Mouse (Mus musculus) heart, embryonic 13.5 days (tissue): ENCODE data around the gene Gfer. TPM values are rescaled to one million over a fixed set of nuclear protein-coding genes. Genes with fewer than 3 reads are reported as not detected.

Source experiments
- ATAC-seq: fragments of 200-750 bp; cut with Nextera tagmentation; 2 replicates; pipeline ENCODE4 v1.8.0; 2017; ENCODE audit warnings: moderate TSS enrichment; ENCODE audit not compliant: insufficient number of reproducible peaks, low FRiP score, low TSS enrichment; ENCODE audit errors: extremely low read depth
- H3K27ac ChIP-seq: fragments of 300-500 bp; sonication (generic); replicated peaks from 2 replicates; pipeline ENCODE4 v1.5.1; 2015; ENCODE audit warnings: moderate library complexity, mild to moderate bottlenecking, inconsistent platforms
- H3K27me3 ChIP-seq: fragments of 300-500 bp; sonication (generic); replicated peaks from 2 replicates; pipeline ENCODE4 v1.6.1; 2015; ENCODE audit warnings: mild to moderate bottlenecking, inconsistent platforms
- H3K36me3 ChIP-seq: fragments of 300-500 bp; sonication (generic); 2 replicates; pipeline ENCODE4 v1.6.1; 2015; ENCODE audit warnings: mild to moderate bottlenecking, inconsistent platforms
- H3K4me1 ChIP-seq: fragments of 300-500 bp; sonication (generic); 2 replicates; pipeline ENCODE4 v1.6.1; 2015; ENCODE audit warnings: inconsistent platforms
- H3K4me2 ChIP-seq: fragments of 300-500 bp; sonication (generic); 2 replicates; pipeline ENCODE4 v1.6.1; 2015; ENCODE audit warnings: inconsistent platforms, mild to moderate bottlenecking, moderate library complexity
- H3K4me3 ChIP-seq: fragments of 300-500 bp; sonication (generic); 2 replicates; pipeline ENCODE4 v1.5.1; 2015; ENCODE audit warnings: moderate library complexity, mild to moderate bottlenecking, inconsistent platforms
- H3K9ac ChIP-seq: fragments of 300-500 bp; sonication (generic); 2 replicates; pipeline ENCODE4 v1.6.1; 2015; ENCODE audit warnings: inconsistent platforms, mild to moderate bottlenecking, moderate library complexity
- H3K9me3 ChIP-seq: fragments of 300-500 bp; sonication (generic); 2 replicates; pipeline ENCODE4 v1.6.1; 2016; ENCODE audit warnings: inconsistent platforms
- WGBS: fragments of 180-500 bp; shearing (Covaris S2); methylation state at CpG from one replicate; pipeline ENCODE4 v1.1.7; 2015; ENCODE audit warnings: mixed read lengths; 5-methylcytosine and 5-hydroxymethylcytosine counted together
- polyA plus RNA-seq: library from polyadenylated mRNA; unstranded; fragments of >200 nt; fragmentation: Nextera tagmentation; extraction: Ambion mirVana; gene quantifications from 2 replicates; pipeline ENCODE4 v1.2.1, GENCODE M21; 2015

Gfer gene
- polyA plus RNA-seq, result 31.4 and 31.9 TPM in 2 replicates

DNA sequence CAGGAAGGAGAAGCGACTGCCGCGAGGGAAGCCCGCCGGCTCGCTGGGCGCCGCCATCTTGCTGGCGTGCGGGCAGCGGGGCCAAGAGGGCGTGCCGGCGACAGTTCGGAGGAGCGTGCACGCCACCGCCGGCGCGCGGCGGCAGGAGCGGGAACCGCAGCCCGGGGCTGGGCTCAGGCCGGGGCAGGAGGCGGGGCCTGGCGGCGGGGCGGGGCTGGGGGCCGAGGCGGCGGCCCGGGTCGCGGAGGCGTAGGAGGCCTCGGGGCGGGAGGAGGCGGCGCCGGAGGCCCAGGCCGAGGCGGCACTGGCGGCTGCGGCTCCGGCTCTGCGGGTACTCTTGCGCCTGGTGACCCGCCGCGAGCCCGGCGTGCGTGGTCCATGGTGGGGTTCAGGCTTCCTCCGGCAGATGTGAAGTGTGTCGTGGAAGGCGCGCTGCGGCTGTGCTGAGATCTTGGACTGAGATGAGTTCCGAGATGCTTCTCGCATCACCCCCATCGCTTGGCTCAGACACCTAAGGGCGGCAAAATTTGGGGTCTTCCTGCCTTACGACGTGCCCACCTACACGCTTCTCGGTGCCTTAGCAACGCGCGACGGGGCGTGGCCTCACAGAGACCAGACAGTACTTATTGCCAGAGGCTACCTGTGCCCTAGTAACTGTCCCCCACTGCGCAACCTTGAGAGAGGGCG lies at the start of gene Gfer, which contains the start of gene Noxo1:
Gene Gfer (minus strand): TSS at position 146 of the 687 bp plus-strand sequence.
Gene Noxo1 (plus strand): TSS at position 224 of the 687 bp plus-strand sequence.
- H3K4me3 ChIP-seq, result peak within 1 kb of the TSS; percentile 89
- peaks cover 40% of the 10 kb centered on the region for H3K36me3 ChIP-seq
- peak within 1 kb of the TSS; percentile 94 for H3K9ac ChIP-seq
- no peaks in the 10 kb centered on the region for H3K9me3 ChIP-seq
- peak within 1 kb of the TSS; percentile 92 for H3K4me2 ChIP-seq
- H3K27ac ChIP-seq, result peak within 1 kb of the TSS; percentile 84
- peaks cover 29% of the 10 kb centered on the region for H3K4me1 ChIP-seq
- WGBS, result under 1% methylated on average over 59 of the region's 76 CpGs
- peaks cover 3% of the 10 kb centered on the region for H3K27me3 ChIP-seq
- peak; percentile 93 for ATAC-seq

DNA sequence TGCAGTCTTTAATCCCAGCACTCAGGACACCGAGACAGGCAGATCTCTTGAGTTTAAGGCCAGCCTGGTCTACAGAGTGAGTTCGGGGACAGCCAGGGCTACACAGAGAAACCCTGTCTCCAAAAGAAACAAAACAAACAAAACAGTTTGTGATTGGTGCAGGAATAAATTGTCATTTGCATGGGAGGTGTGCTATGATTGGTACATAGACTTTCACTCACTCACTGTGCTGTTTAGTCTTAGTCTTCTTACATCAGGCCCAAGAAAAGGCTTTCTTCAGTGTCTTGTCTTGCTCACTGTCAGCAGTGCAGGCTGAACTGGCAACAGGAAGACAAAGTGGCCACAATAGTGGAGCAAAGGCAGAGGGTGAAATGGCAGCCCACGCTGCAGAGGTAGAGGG lies 48.4 kb upstream of the Gfer start:
- no peaks in the 10 kb centered on the region for H3K9me3 ChIP-seq
- no peak overlapping the region for H3K27ac ChIP-seq
- 53% methylated on average over 3 of the region's 3 CpGs for WGBS
- no peaks in the 10 kb centered on the region for H3K4me1 ChIP-seq
- no peak for ATAC-seq
- H3K9ac ChIP-seq, result no peak overlapping the region
- H3K4me2 ChIP-seq, result no peak overlapping the region
- peaks cover 32% of the 10 kb centered on the region for H3K36me3 ChIP-seq
- peaks cover 23% of the 10 kb centered on the region; the same call in 1 of the 2 replicates for H3K27me3 ChIP-seq
- no peak overlapping the region for H3K4me3 ChIP-seq

DNA sequence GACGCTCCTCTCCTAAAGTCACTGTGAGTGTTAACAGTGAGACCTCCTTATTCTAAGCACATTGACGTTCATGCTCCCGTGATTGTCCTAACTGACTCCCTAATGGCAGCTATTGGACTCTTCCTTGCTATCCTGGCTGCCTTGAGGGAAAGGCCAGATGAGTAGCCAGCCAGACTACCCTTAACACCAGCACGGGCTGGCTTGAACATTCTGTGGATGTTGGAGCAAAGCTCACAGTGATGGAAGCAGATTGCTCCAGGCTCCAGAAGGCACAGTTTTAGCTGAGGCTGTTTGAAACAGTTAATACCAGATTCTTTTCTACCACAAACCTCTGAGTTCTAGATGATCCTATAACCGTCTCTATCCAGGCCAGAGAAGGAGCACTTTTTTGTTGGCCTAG lies 47.9 kb upstream of the Gfer start:
- Histone ChIP-seq H3K4me3 (no peak overlapping the region), H3K27me3 (peaks cover 18% of the 10 kb centered on the region; the same call in 1 of the 2 replicates), H3K4me2 (no peak overlapping the region), H3K9me3 (no peaks in the 10 kb centered on the region), H3K36me3 (peaks cover 34% of the 10 kb centered on the region), H3K9ac (no peak overlapping the region), H3K27ac (no peak overlapping the region), H3K4me1 (no peaks in the 10 kb centered on the region)
- no peak for ATAC-seq
- 71% methylated on average over 5 of the region's 5 CpGs for WGBS

DNA sequence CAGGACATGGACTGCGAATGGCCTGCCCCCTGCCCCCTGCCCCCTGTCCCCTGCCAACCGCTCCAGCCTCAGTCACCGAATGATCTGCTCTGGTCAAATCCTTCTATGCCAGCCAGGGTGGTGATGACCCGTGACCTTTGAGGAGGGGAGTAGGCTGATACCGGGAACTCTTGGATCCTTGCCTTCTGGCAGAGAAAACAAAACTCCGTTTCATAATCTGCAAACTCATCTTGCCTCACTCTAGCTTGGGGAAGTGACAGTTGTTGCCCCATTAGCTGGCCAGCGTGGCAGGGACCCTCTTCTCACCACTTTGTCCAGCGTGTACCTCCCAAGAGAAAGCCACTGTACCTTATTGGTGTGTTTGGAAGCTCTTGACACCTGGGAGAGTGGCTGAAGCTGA lies 46.4 kb upstream of the Gfer start:
- no peak overlapping the region for H3K4me3 ChIP-seq
- H3K27me3 ChIP-seq, result 0 out of 2 replicates have a peak, but pooled peaks cover 9% of the 10 kb centered on the region
- peaks cover 8% of the 10 kb centered on the region for H3K4me1 ChIP-seq
- no peaks in the 10 kb centered on the region for H3K9me3 ChIP-seq
- 76% methylated on average over 8 of the region's 8 CpGs for WGBS
- no peak overlapping the region for H3K27ac ChIP-seq
- H3K9ac ChIP-seq, result no peak overlapping the region
- no peak for ATAC-seq
- peaks cover 34% of the 10 kb centered on the region for H3K36me3 ChIP-seq
- no peak overlapping the region for H3K4me2 ChIP-seq

DNA sequence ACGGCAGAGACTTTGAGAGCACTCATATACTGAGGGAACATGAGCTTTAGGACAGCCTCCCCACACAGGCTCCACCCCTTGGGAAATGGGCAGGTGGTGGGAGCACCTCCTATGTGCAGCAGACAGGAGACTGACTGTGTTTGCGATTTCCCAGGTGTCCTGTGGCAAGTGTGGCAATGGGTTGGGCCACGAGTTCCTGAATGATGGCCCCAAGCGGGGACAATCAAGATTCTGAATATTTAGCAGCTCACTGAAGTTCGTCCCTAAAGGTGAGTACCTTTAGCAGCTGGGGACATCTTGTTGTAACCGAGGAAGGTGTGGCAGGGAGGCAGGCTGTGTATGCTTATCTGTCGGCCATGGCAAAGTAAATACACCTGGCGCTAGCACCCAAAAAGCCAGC lies 44.0 kb upstream of the Gfer start:
- Histone ChIP-seq H3K36me3 (peaks cover 34% of the 10 kb centered on the region), H3K4me2 (no peak overlapping the region), H3K4me3 (no peak overlapping the region), H3K9ac (no peak overlapping the region), H3K9me3 (no peaks in the 10 kb centered on the region), H3K4me1 (peaks cover 22% of the 10 kb centered on the region), H3K27me3 (no peaks in the 10 kb centered on the region), H3K27ac (no peak overlapping the region)
- no peak for ATAC-seq
- 78% methylated on average over 8 of the region's 8 CpGs for WGBS

DNA sequence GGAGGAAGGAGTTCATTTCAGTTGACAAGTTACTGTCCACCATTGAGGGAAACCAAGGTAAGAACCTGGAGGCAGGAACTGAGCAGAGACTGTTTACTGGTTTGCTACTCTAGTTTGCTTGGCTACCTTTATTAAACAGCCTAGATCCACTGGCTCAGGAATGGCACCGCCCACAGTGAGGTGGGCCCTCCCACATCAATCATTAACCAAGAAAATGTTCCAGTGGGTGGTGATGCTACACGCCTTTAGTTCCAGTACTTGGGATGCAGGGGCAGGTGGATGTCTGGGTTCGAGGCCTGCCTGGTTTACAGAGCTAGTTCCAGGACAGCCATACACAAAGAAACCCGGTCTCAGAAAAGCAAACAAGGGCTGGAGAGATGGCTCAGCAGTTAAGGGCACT lies 42.3 kb upstream of the Gfer start:
- H3K4me1 ChIP-seq, result peaks cover 22% of the 10 kb centered on the region
- no peaks in the 10 kb centered on the region; the same call in 1 of the 2 replicates for H3K27me3 ChIP-seq
- no peak overlapping the region for H3K4me2 ChIP-seq
- no peak overlapping the region for H3K27ac ChIP-seq
- ATAC-seq, result no peak
- H3K9me3 ChIP-seq, result no peaks in the 10 kb centered on the region
- peaks cover 34% of the 10 kb centered on the region for H3K36me3 ChIP-seq
- no peak overlapping the region for H3K4me3 ChIP-seq
- no peak overlapping the region for H3K9ac ChIP-seq
- 85% methylated on average over 4 of the region's 4 CpGs for WGBS

DNA sequence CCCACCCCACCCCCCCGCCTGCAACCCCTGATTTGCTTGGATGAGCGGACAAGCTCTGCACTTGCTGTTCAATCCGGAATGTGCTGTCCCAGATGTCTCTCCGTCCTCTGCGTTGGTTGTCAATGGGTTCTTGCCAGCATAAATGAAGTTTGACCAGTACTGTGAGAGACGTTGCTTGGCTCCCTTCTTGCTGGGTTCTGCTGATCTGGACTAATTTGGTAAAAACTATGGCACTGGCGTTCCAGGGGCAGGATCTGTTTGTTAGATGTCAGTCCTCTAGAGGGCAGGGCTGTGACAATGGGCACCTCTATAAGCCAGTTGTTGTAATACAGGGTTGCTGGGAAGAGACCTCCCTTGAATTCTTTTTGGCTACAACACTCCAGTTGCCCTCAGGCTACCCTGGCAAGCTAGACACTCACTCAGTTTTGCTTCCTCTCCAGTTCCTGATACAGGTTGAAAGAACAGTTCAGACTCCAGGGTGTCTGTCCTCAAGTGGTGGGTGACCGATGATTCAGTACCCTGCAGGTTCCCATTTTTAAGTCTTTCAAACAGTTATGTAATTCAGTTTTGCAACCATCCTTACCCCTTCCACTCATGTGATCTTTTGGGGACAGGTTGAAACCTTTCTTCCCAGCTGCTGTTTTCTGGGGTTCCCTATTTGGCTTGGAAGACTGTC lies 41.3 kb upstream of the Gfer start:
- H3K9me3 ChIP-seq, result no peaks in the 10 kb centered on the region
- H3K4me1 ChIP-seq, result peaks cover 27% of the 10 kb centered on the region
- H3K27ac ChIP-seq, result no peak overlapping the region
- ATAC-seq, result no peak
- peaks cover 29% of the 10 kb centered on the region for H3K36me3 ChIP-seq
- H3K4me3 ChIP-seq, result peak overlapping the region; percentile 66
- H3K9ac ChIP-seq, result peak overlapping the region; percentile 84
- H3K4me2 ChIP-seq, result peak overlapping the region; percentile 84
- H3K27me3 ChIP-seq, result no peaks in the 10 kb centered on the region; the same call in 1 of the 2 replicates
- 25% methylated on average over 8 of the region's 8 CpGs for WGBS

DNA sequence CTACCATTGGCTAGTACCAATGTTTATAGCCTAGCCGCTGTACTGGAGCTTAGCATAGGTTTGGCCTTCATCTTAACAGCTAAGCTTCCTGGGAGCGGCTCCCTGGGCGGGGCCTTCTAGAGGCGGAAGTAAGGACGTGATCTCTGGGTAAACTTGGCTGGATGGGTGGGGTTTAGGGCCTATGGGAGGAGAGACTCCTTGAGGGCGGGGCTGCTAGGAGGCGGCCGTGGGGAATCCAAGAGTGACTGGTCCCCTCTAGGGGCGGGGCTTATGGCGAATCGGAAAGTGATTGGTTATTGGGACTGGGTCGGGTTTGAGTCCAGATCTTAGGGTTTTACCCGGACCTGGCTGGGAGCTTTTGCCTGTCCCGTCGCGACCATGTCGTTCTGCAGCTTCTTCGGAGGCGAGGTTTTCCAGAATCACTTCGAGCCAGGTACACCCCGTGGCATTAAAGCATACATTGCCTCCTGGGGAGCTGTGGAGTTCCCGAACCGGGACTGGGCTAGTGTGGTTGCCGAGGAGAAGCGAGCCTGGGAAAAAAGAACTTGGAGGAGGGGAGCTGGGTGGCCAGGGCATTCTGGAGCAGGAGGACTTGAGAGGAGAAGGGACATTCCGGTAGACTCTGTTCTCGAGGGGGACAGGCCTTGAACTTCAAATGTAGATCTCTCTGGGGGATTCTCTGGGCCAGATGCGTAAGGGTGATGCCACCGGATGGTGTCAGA lies 40.5 kb upstream of the Gfer start, which contains the start of gene Msrb1:
Gene Msrb1 (plus strand): TSS at position 313 of the 722 bp plus-strand sequence.
- Histone ChIP-seq H3K27me3 (no peaks in the 10 kb centered on the region; the same call in 1 of the 2 replicates), H3K9me3 (no peaks in the 10 kb centered on the region), H3K4me3 (peak within 1 kb of the TSS; percentile 66), H3K4me1 (peaks cover 32% of the 10 kb centered on the region), H3K4me2 (peak within 1 kb of the TSS; percentile 84), H3K9ac (peak within 1 kb of the TSS; percentile 84), H3K36me3 (peaks cover 21% of the 10 kb centered on the region), H3K27ac (peak within 1 kb of the TSS; percentile 65)
- peak; percentile 92 for ATAC-seq
- under 1% methylated on average over 29 of the region's 29 CpGs for WGBS

DNA sequence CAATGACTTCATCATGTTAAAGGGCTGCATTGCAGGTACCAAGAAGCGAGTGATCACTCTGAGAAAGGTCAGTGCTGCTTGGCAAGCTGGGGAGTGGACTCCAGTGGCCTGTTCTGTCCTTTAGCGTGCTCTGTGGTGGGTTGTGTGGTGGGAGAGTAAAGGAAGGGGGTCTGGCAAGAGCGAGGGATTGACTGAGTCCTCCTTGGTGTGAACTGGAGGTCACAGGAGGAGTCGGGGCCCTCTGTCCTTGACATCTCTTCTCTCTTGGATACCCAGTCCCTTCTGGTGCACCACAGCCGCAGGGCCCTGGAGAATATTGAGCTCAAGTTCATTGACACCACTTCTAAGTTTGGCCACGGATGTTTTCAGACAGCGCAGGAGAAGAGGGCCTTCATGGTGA lies 39.5 kb upstream of the Gfer start:
- Histone ChIP-seq H3K9me3 (no peaks in the 10 kb centered on the region), H3K27ac (peak overlapping the region; percentile 65; the same call in 1 of the 2 replicates), H3K4me3 (no peak overlapping the region), H3K9ac (no peak overlapping the region), H3K27me3 (no peaks in the 10 kb centered on the region; the same call in 1 of the 2 replicates), H3K36me3 (peaks cover 12% of the 10 kb centered on the region), H3K4me2 (peak overlapping the region; percentile 84), H3K4me1 (peaks cover 32% of the 10 kb centered on the region)
- no peak for ATAC-seq
- 89% methylated on average over 7 of the region's 7 CpGs for WGBS

DNA sequence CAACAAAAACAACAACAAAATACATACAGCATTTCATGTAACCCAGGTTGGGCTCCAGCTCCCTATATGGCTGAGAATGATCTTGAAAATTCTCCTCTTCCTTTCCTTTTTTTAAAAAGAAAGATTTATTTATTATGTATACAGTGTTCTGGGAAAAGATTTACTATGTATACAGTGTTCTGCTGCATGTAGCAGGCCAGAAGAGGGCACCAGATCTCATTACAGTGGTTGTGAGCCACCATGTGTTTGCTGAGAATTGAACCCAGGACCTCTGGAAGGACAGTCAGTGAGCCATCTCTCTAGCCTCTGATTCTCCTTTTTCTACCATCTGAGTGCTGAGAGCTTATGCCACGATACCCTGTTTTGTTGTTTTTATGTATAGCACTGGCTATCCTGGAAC lies 38.6 kb upstream of the Gfer start:
- WGBS, result 91% methylated on average over 1 of the region's 1 CpGs

More for the DNA sequence above, 38.6 kb upstream of the Gfer start:
- Histone ChIP-seq H3K4me1 (peaks cover 32% of the 10 kb centered on the region), H3K27ac (no peak overlapping the region), H3K27me3 (no peaks in the 10 kb centered on the region; the same call in 1 of the 2 replicates), H3K4me2 (no peak overlapping the region), H3K9me3 (no peaks in the 10 kb centered on the region), H3K9ac (no peak overlapping the region), H3K4me3 (no peak overlapping the region), H3K36me3 (peaks cover 4% of the 10 kb centered on the region)
- ATAC-seq, result no peak
